Mouse (Mus musculus) forebrain, embryonic 16.5 days (tissue): ENCODE results near the gene Dock1. TPM values are rescaled to one million over a fixed set of nuclear protein-coding genes. Genes with fewer than 3 reads are reported as not detected.

Experiments used
- ATAC-seq: fragments of 200-750 bp; cut with Nextera tagmentation; 2 replicates; pipeline ENCODE4 v1.8.0; 2017; ENCODE audit warnings: mild to moderate bottlenecking, moderate library complexity
- H3K27ac ChIP-seq: fragments of 300-500 bp; sonication (generic); 2 replicates; pipeline ENCODE4 v1.5.1; 2014; ENCODE audit warnings: low read length, control low read depth
- H3K27me3 ChIP-seq: fragments of 300-500 bp; sonication (generic); replicated peaks from 2 replicates; pipeline ENCODE4 v1.6.1; 2014; ENCODE audit warnings: low read length; ENCODE audit not compliant: control insufficient read depth, insufficient read depth
- H3K36me3 ChIP-seq: fragments of 300-500 bp; sonication (generic); 2 replicates; pipeline ENCODE4 v1.6.1; 2014; ENCODE audit not compliant: control insufficient read depth, insufficient read depth
- H3K4me1 ChIP-seq: fragments of 300-500 bp; sonication (generic); replicated peaks from 2 replicates; pipeline ENCODE4 v1.6.1; 2014; ENCODE audit warnings: low read length; ENCODE audit not compliant: control insufficient read depth, insufficient read depth
- H3K4me2 ChIP-seq: fragments of 300-500 bp; sonication (generic); 2 replicates; pipeline ENCODE4 v1.6.1; 2014; ENCODE audit warnings: mild to moderate bottlenecking, low read length, control low read depth
- H3K4me3 ChIP-seq: fragments of 300-500 bp; sonication (generic); replicated peaks from 2 replicates; pipeline ENCODE4 v1.5.1; 2014; ENCODE audit warnings: mild to moderate bottlenecking, low read length, control low read depth
- H3K9ac ChIP-seq: fragments of 300-500 bp; sonication (generic); replicated peaks from 2 replicates; pipeline ENCODE4 v1.6.1; 2014; ENCODE audit warnings: low read depth, low read length, control low read depth
- H3K9me3 ChIP-seq: fragments of 300-500 bp; sonication (generic); 2 replicates; pipeline ENCODE4 v1.6.1; 2016; ENCODE audit warnings: low read length; ENCODE audit not compliant: control insufficient read depth
- WGBS: fragments of 180-500 bp; shearing (Covaris S2); extraction: QIAGEN DNeasy Blood & Tissue Kit; methylation state at CpG from one replicate; pipeline ENCODE4 v1.1.7; 2014; 5-methylcytosine and 5-hydroxymethylcytosine counted together
- polyA plus RNA-seq: library from polyadenylated mRNA; unstranded; fragments of >200 nt; fragmentation: Nextera tagmentation; extraction: Ambion mirVana; gene quantifications from 2 replicates; pipeline ENCODE4 v1.2.1, GENCODE M21; 2015

Gene Dock1
- polyA plus RNA-seq, 1 experiment from 2014 or later, result 7.7 TPM

DNA sequence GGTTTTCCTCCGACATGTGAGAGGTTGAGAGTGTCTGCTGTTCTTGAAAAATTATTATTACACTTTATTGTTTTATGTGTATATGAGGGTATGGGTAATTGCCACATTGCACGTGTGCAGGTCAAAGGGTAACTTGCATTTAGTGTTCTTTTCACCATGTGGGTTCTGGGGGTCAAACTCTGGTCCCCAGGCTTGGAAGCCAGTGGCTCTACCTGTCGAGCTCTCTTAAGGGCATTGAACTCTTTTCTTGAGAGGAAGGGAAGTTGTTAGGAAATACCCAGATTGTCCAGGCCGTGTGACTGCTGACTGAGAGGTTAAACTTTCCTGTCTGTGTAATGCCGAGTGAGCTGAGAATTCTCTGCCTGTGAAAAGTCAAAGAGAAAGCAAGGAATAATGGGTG lies 19.7 kb downstream of the Dock1 start:
- H3K36me3 ChIP-seq, result no peaks in the 10 kb centered on the region
- no peaks in the 10 kb centered on the region for H3K27me3 ChIP-seq
- no peak overlapping the region for H3K4me3 ChIP-seq
- no peak overlapping the region for H3K27ac ChIP-seq
- ATAC-seq, result no peak
- WGBS, result 90% methylated on average over 5 of the region's 5 CpGs
- no peaks in the 10 kb centered on the region for H3K9me3 ChIP-seq
- H3K4me2 ChIP-seq, result no peak overlapping the region
- no peaks in the 10 kb centered on the region for H3K4me1 ChIP-seq
- H3K9ac ChIP-seq, result no peak overlapping the region

- no peak overlapping the region for H3K4me2 ChIP-seq
- ATAC-seq, result no peak
- WGBS, result 98% methylated on average over 3 of the region's 3 CpGs
Measured at GRCm38 (mm10) chr7:134690806-134691205, 20.4 kb downstream of the Dock1 start.

GRCm38 (mm10) chr7:134693325-134693724 lies 22.9 kb downstream of the Dock1 start:
- no peaks in the 10 kb centered on the region for H3K4me1 ChIP-seq
- no peak for ATAC-seq

More at GRCm38 (mm10) chr7:134690806-134691205, 20.4 kb downstream of the Dock1 start:
- Histone ChIP-seq H3K4me1 (no peaks in the 10 kb centered on the region), H3K9me3 (no peaks in the 10 kb centered on the region), H3K9ac (no peak overlapping the region), H3K27me3 (no peaks in the 10 kb centered on the region), H3K27ac (no peak overlapping the region), H3K36me3 (no peaks in the 10 kb centered on the region), H3K4me3 (no peak overlapping the region)

DNA sequence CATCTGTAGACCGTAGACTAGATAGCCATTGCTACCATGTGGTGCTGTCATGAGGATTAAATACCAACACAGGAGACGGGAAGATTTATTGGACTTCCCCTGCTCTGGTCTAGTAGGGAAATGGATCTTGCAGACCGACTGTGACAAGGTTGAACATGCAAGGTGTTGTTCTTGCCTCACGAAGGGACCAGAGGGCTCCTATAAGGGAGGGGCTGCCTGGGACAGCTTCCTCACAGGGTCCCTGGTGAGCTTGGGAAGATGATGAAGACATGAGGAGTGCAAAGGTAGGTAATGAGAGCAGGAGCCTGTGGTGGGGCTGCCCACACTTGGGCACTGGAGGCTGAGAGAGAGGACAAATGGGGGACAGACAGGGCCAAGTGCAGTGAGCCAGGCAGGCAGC lies 25.0 kb downstream of the Dock1 start:
- Histone ChIP-seq H3K9me3 (no peaks in the 10 kb centered on the region), H3K27ac (no peak overlapping the region), H3K4me3 (no peak overlapping the region), H3K4me1 (0 out of 2 replicates have a peak, but pooled peaks cover 4% of the 10 kb centered on the region), H3K4me2 (no peak overlapping the region), H3K27me3 (no peaks in the 10 kb centered on the region), H3K36me3 (no peaks in the 10 kb centered on the region), H3K9ac (no peak overlapping the region)
- WGBS, result 95% methylated on average over 4 of the region's 4 CpGs
- no peak for ATAC-seq

More at GRCm38 (mm10) chr7:134693325-134693724, 22.9 kb downstream of the Dock1 start:
- Histone ChIP-seq H3K9ac (no peak overlapping the region), H3K36me3 (no peaks in the 10 kb centered on the region), H3K27me3 (no peaks in the 10 kb centered on the region), H3K27ac (no peak overlapping the region), H3K4me2 (no peak overlapping the region), H3K4me3 (no peak overlapping the region), H3K9me3 (no peaks in the 10 kb centered on the region)
- WGBS, result 88% methylated on average over 1 of the region's 1 CpGs

GRCm38 (mm10) chr7:134696126-134696979 lies 25.9 kb downstream of the Dock1 start:
- 87% methylated on average over 10 of the region's 10 CpGs for WGBS
- Histone ChIP-seq H3K36me3 (no peaks in the 10 kb centered on the region), H3K4me3 (no peak overlapping the region), H3K27me3 (no peaks in the 10 kb centered on the region), H3K9ac (no peak overlapping the region), H3K27ac (no peak overlapping the region), H3K4me1 (0 out of 2 replicates have a peak, but pooled peaks cover 4% of the 10 kb centered on the region), H3K4me2 (no peak overlapping the region), H3K9me3 (no peaks in the 10 kb centered on the region)
- ATAC-seq, result no peak

- 0 out of 2 replicates have a peak, but pooled peaks cover 4% of the 10 kb centered on the region for H3K4me1 ChIP-seq
- H3K4me2 ChIP-seq, result no peak overlapping the region
- H3K9me3 ChIP-seq, result no peaks in the 10 kb centered on the region
- H3K9ac ChIP-seq, result no peak overlapping the region
- ATAC-seq, result no peak
- 66% methylated on average over 4 of the region's 4 CpGs for WGBS
- no peak overlapping the region for H3K27ac ChIP-seq
- no peak overlapping the region for H3K4me3 ChIP-seq
- H3K36me3 ChIP-seq, result no peaks in the 10 kb centered on the region
- H3K27me3 ChIP-seq, result no peaks in the 10 kb centered on the region
Measured at GRCm38 (mm10) chr7:134697479-134697878, 27.0 kb downstream of the Dock1 start.

DNA sequence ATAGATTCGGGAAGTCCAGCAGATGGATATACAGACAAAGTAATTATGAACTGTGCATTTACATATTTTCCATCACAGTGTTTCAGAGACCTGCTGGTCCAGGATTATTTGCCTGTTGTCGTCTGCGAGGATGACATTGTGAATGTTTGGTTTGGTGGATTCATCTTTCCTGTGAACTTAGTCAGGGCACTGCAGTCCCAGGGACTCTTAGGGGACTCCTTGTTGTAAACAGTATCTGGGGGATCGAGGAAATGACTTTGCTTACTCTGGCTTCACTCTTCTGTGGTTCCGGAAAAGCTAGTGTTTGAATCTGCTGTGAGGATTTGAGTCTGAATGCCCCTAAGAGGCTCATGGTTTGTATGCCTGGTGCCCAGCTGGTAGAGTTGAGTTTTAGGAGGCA lies 27.8 kb downstream of the Dock1 start:
- Histone ChIP-seq H3K4me3 (no peak overlapping the region), H3K9me3 (no peaks in the 10 kb centered on the region), H3K4me2 (no peak overlapping the region), H3K27me3 (no peaks in the 10 kb centered on the region), H3K36me3 (no peaks in the 10 kb centered on the region), H3K9ac (no peak overlapping the region), H3K27ac (no peak overlapping the region), H3K4me1 (0 out of 2 replicates have a peak, but pooled peaks cover 4% of the 10 kb centered on the region)
- no peak for ATAC-seq
- 85% methylated on average over 5 of the region's 5 CpGs for WGBS

- Histone ChIP-seq H3K27me3 (no peaks in the 10 kb centered on the region), H3K4me2 (no peak overlapping the region), H3K4me1 (0 out of 2 replicates have a peak, but pooled peaks cover 4% of the 10 kb centered on the region), H3K27ac (no peak overlapping the region), H3K4me3 (no peak overlapping the region), H3K9ac (no peak overlapping the region), H3K9me3 (no peaks in the 10 kb centered on the region), H3K36me3 (no peaks in the 10 kb centered on the region)
- no peak for ATAC-seq
- 78% methylated on average over 5 of the region's 5 CpGs for WGBS
Measured at GRCm38 (mm10) chr7:134700001-134700400, 29.5 kb downstream of the Dock1 start.

- 84% methylated on average over 5 of the region's 5 CpGs for WGBS
- Histone ChIP-seq H3K36me3 (no peaks in the 10 kb centered on the region), H3K27me3 (no peaks in the 10 kb centered on the region), H3K9ac (no peak overlapping the region), H3K27ac (no peak overlapping the region), H3K4me1 (0 out of 2 replicates have a peak, but pooled peaks cover 4% of the 10 kb centered on the region), H3K4me2 (no peak overlapping the region), H3K4me3 (no peak overlapping the region), H3K9me3 (no peaks in the 10 kb centered on the region)
- ATAC-seq, result no peak
Measured at GRCm38 (mm10) chr7:134702481-134702880, 32.0 kb downstream of the Dock1 start.
